Mouse (Mus musculus): ENCODE data around the gene Kcnb1. TPM values are rescaled to one million over a fixed set of nuclear protein-coding genes. Genes with fewer than 3 reads are reported as not detected.

Gene Kcnb1
- polyA plus RNA-seq (2016; fragmentation: Nextera tagmentation; extraction: Ambion mirVana): 1.3 and 1.8 TPM in 2 replicates

DNA sequence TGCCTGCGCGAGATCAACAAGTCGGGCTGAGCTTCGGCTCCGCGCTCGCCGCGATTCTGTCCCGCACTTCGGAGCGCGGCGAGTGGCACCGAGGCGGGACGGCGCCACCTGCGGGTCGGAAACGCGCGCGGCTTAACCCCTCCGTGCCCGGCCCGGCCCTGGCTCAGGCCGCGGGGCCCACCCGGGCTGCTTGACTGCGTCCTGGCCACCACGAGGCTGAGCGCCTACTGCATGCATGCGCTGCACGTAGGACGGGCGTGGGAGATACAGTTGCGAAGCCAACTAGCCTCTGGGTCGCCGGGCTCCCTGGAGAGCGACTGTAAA lies at the start of gene Kcnb1:
TSS of gene Kcnb1 (minus strand) at position 80 of the 324 bp plus-strand sequence.
- WGBS: under 1% methylated on average over 40 of the region's 41 CpGs
- Histone ChIP-seq H3K9me3 (no peaks in the 10 kb centered on the region), H3K36me3 (replicated peaks) (no peaks in the 10 kb centered on the region), H3K27ac (no peak within 1 kb of the TSS), H3K9ac (peak within 1 kb of the TSS; percentile 66), H3K27me3 (peaks cover 60% of the 10 kb centered on the region), H3K4me3 (replicated peaks) (peak within 1 kb of the TSS; percentile 60), H3K4me2 (peak within 1 kb of the TSS; percentile 91), H3K4me1 (peaks cover 30% of the 10 kb centered on the region)
- peak; percentile 82 for ATAC-seq (ENCODE audit: low FRiP score)

DNA sequence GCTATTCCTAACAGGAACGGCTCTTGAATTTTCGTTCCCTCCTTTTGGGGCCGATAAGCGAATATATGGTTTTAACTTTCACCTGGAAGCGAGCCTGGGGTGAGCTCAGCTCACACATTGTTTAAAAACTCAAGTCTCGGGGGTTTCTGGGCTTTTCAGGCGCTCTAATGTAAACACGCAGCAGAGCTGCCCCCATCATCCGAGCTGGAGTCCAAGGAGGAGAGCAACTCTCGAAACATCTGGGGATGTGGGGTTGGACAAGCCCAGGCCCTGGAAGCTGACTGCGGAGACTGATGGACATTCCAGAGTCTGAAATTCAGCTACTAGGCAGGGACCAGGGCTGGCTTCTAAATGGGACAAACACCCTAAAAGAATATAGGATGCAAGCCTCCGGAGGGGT lies 49.3 kb upstream of the Kcnb1 start:
- H3K27me3 ChIP-seq: peaks cover 22% of the 10 kb centered on the region
- no peaks in the 10 kb centered on the region for H3K36me3 ChIP-seq (replicated peaks)
- H3K4me1 ChIP-seq: peaks cover 21% of the 10 kb centered on the region
- H3K27ac ChIP-seq: no peak overlapping the region
- H3K9me3 ChIP-seq: no peaks in the 10 kb centered on the region
- H3K9ac ChIP-seq: no peak overlapping the region
- H3K4me3 ChIP-seq (replicated peaks): peak overlapping the region; percentile 48; the same call in 1 of the 2 replicates
- WGBS: 33% methylated on average over 12 of the region's 12 CpGs
- no peak for ATAC-seq (ENCODE audit: low FRiP score)
- peak overlapping the region; percentile 94 for H3K4me2 ChIP-seq

DNA sequence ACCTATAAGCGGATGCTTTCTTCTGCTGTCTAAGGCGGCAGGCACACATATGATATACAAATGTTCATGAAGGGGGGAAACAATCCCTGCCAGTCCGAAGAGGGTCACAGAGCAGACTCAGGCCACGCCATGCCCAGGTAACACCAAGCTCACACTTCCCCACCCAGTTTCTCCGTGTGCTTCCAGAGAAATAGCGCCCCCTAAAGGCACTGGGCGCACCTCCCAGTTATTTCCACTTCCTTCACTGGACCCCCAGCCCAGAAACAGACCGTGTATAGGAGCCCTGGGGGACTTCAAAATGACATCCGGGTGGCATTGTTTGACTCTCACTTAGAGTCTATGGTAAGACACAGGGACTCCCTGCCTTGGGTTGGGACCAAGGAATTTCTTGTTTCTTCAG lies 47.3 kb upstream of the Kcnb1 start:
- Histone ChIP-seq H3K27me3 (peaks cover 22% of the 10 kb centered on the region), H3K27ac (no peak overlapping the region), H3K4me3 (replicated peaks) (no peak overlapping the region), H3K4me2 (no peak overlapping the region), H3K36me3 (replicated peaks) (no peaks in the 10 kb centered on the region), H3K9me3 (no peaks in the 10 kb centered on the region), H3K9ac (no peak overlapping the region), H3K4me1 (peaks cover 21% of the 10 kb centered on the region)
- ATAC-seq (ENCODE audit: low FRiP score): no peak
- 79% methylated on average over 9 of the region's 9 CpGs for whole genome bisulfite sequencing

DNA sequence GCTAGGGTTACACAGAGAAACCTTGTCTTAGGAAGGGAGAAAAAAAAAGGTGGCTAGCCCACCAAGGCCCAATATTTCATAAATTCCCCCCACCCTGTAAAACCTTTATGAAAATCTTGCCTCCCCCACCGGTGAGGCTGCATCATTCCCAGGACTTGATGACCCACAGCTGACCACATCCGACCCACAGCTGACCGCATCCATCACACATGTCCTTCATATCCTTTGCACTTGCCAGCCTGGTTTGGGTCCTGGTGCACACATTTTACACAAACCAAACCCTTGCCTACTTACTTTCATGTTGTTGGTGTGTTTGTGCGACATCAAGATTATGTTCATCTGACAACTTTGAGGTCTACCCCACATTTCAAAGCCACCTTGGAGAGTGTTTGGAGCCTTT lies 46.2 kb upstream of the Kcnb1 start:
- H3K4me1 ChIP-seq: peaks cover 21% of the 10 kb centered on the region
- 96% methylated on average over 4 of the region's 4 CpGs for WGBS
- ATAC-seq (ENCODE audit: low FRiP score): no peak
- no peak overlapping the region for H3K4me2 ChIP-seq
- H3K9me3 ChIP-seq: no peaks in the 10 kb centered on the region
- H3K36me3 ChIP-seq (replicated peaks): no peaks in the 10 kb centered on the region
- H3K4me3 ChIP-seq (replicated peaks): no peak overlapping the region
- H3K9ac ChIP-seq: no peak overlapping the region
- H3K27ac ChIP-seq: no peak overlapping the region
- H3K27me3 ChIP-seq: peaks cover 22% of the 10 kb centered on the region

DNA sequence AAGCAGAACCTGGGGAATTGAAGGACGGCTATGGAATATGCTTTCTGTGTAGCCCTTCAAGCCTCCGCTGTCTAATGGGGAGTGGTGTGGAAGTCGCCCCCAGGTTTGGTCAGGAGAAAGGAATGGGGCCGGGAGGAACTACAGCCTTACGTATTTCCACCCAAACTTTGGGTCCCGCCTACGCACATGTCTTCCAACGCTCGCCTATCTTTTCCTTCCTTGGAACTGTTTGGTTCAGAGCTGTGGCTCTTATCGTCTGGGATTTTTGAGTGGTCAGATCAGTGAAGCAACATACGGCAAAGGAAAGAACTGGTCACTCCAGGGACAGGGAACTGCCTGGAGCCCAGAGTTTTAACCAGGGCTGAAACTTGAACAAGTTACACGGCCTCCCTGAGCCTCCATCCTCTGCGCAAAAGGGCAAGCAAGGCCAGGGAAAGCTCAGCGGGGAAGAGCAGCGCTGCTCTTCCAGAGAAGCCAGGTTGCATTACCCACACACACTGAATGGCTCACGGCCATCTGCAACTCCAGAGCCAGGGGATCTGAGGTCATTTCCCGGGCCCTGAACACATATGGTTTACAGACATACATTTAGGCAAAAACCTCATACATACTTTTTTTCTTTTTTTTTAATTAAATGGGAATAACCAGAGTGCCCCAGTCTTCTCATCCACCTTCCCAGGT lies 45.5 kb upstream of the Kcnb1 start:
- Histone ChIP-seq H3K36me3 (replicated peaks) (no peaks in the 10 kb centered on the region), H3K4me3 (replicated peaks) (no peak overlapping the region), H3K9me3 (no peaks in the 10 kb centered on the region), H3K27ac (no peak overlapping the region), H3K27me3 (peaks cover 16% of the 10 kb centered on the region), H3K4me2 (no peak overlapping the region), H3K4me1 (peaks cover 20% of the 10 kb centered on the region), H3K9ac (no peak overlapping the region)
- 79% methylated on average over 17 of the region's 17 CpGs for WGBS
- ATAC-seq (ENCODE audit: low FRiP score): no peak

DNA sequence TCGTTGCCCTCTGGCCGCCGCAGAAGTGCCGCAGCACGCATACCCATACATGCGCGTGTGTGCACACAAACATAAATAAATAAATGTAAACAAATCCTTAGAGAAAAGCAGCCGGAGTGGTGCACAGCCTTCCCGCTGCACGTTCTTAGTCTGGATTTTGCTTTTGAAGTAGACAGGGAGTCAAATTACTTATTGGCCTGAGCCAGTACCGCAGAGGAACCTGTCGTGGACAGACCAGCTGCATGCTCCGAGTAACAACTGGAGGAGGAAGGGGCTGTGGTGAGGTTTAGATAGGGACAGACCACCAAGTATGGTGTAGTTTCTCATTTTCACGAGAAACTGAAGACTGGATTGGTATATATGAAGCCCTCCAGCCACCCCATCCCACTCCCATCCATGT lies 43.8 kb upstream of the Kcnb1 start:
- no peak overlapping the region for H3K4me3 ChIP-seq (replicated peaks)
- H3K4me2 ChIP-seq: no peak overlapping the region
- H3K4me1 ChIP-seq: peaks cover 7% of the 10 kb centered on the region
- no peak overlapping the region for H3K27ac ChIP-seq
- H3K9me3 ChIP-seq: no peaks in the 10 kb centered on the region
- ATAC-seq (ENCODE audit: low FRiP score): no peak
- no peaks in the 10 kb centered on the region for H3K36me3 ChIP-seq (replicated peaks)
- no peak overlapping the region for H3K9ac ChIP-seq
- 56% methylated on average over 14 of the region's 14 CpGs for WGBS
- H3K27me3 ChIP-seq: peaks cover 5% of the 10 kb centered on the region

DNA sequence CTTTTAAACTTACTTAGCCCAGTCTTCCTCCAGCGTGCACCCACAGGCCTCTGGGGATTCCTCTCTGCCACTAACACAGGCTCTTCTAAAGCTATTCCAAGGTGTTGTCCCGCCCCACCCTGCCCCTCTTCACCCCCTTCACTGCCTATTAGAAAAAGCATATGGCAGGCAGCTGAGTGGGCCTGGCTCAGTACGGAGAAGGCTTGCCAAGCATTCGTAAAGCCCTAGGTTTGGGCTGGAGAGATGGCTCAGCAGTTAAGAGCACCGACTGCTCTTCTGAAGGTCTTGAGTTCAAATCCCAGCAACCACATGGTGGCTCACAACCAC lies 43.0 kb upstream of the Kcnb1 start:
- WGBS: 79% methylated on average over 5 of the region's 5 CpGs
- Histone ChIP-seq H3K27me3 (no peaks in the 10 kb centered on the region), H3K4me2 (no peak overlapping the region), H3K4me1 (peaks cover 7% of the 10 kb centered on the region), H3K4me3 (replicated peaks) (no peak overlapping the region), H3K9me3 (no peaks in the 10 kb centered on the region), H3K27ac (no peak overlapping the region), H3K36me3 (replicated peaks) (no peaks in the 10 kb centered on the region), H3K9ac (no peak overlapping the region)
- no peak for ATAC-seq (ENCODE audit: low FRiP score)

DNA sequence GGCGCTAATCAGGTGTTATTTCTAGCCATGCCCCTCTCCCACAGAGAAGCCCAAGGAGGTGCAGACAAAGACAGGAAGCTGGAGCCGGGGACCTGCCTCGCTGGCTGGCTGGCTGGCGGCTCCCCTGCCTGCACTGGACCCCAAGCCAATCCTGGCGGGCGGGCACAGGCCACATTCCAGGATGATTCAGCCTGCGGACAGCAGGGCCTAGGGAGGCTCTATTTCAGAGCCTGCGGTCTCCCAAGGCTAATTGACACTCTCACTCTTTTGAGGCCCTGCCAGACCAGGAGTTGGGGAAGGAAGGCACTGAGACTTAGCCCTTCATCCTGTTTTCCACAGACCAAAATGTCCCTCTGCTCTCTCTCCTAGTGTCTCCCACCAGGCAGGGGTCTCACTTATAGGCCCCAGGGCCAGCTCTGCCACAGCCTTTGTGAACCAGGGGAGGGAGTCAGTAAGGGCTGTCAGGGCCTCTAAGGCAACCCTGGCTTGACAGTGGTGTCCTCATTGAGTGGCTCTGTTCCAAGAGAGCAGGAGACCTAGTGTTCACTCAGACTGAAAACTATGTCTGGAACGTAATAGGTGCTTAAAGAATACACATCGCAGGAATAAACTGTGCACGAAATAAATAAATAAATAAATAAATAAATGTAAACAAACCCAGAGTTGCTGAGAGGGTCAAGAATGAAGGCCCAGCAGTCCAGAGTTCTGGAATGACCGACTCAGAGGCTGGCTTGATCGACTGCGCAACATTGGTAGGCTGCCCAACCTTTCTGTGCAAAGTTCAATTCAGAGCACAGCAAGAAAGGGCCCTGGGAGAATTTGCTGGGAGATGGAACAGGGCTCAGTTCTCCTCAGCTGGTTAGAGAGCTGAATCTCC lies 42.4 kb upstream of the Kcnb1 start:
- no peak for ATAC-seq (ENCODE audit: low FRiP score)
- H3K27ac ChIP-seq: no peak overlapping the region
- H3K4me2 ChIP-seq: no peak overlapping the region
- no peak overlapping the region for H3K9ac ChIP-seq
- H3K9me3 ChIP-seq: no peaks in the 10 kb centered on the region
- H3K36me3 ChIP-seq (replicated peaks): no peaks in the 10 kb centered on the region
- H3K4me1 ChIP-seq: peaks cover 7% of the 10 kb centered on the region
- no peak overlapping the region for H3K4me3 ChIP-seq (replicated peaks)
- H3K27me3 ChIP-seq: no peaks in the 10 kb centered on the region
- 51% methylated on average over 14 of the region's 14 CpGs for WGBS

DNA sequence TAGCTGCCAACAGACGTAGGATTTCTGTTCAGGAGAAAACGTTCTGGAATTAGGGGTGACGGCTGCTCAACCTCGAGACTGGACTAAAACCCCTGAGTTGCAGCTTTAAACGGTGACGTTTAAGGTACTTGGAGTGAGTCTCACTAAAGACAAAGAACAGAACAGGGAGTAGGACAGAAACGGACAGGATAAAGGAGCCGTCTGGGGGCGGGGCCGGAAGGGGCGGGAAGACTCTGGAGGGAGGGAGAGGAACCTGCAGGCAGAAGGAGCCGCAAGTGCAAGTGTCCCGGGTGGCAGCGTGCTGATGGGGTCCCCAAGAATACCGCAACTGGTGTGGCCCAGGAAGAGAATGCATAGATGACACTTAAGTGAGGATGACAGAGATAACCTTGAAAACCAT lies 40.6 kb upstream of the Kcnb1 start:
- H3K9me3 ChIP-seq: no peaks in the 10 kb centered on the region
- 0 out of 2 replicates have a peak overlapping the region, but pooled peaks have one; percentile 8 for H3K4me3 ChIP-seq (replicated peaks)
- peak overlapping the region; percentile 12; the same call in 1 of the 2 replicates for H3K9ac ChIP-seq
- H3K4me2 ChIP-seq: peak overlapping the region; percentile 39
- no peaks in the 10 kb centered on the region for H3K27me3 ChIP-seq
- 8% methylated on average over 15 of the region's 15 CpGs for WGBS
- no peaks in the 10 kb centered on the region for H3K36me3 ChIP-seq (replicated peaks)
- no peak overlapping the region; the same call in 1 of the 2 replicates for H3K27ac ChIP-seq
- peak; percentile 57; the same call in 1 of the 2 replicates for ATAC-seq (ENCODE audit: low FRiP score)
- H3K4me1 ChIP-seq: peaks cover 7% of the 10 kb centered on the region

DNA sequence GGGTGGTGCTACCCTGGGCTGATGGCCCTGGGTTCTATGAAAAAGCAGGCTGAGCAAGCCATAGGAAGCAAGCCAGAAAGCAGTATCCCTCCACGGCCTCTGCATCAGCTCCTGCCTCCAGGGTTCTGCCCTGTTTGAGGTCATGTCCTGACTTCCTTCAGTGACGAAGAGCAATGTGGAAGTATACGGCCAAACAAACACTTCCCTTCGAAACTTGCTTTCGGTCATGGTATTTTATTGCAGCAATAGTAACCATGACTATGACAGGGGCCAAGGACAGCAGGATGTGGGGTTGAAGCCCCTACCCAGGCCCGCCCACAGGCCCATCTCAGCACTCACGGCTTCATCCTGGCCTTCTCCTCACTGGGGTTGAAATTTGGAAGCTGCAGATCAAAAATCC lies 35.0 kb upstream of the Kcnb1 start:
- 82% methylated on average over 7 of the region's 7 CpGs for WGBS
- ATAC-seq (ENCODE audit: low FRiP score): no peak
- Histone ChIP-seq H3K27ac (no peak overlapping the region), H3K36me3 (replicated peaks) (no peaks in the 10 kb centered on the region), H3K4me1 (no peaks in the 10 kb centered on the region), H3K4me2 (no peak overlapping the region), H3K9ac (no peak overlapping the region), H3K4me3 (replicated peaks) (no peak overlapping the region), H3K9me3 (no peaks in the 10 kb centered on the region), H3K27me3 (no peaks in the 10 kb centered on the region)

DNA sequence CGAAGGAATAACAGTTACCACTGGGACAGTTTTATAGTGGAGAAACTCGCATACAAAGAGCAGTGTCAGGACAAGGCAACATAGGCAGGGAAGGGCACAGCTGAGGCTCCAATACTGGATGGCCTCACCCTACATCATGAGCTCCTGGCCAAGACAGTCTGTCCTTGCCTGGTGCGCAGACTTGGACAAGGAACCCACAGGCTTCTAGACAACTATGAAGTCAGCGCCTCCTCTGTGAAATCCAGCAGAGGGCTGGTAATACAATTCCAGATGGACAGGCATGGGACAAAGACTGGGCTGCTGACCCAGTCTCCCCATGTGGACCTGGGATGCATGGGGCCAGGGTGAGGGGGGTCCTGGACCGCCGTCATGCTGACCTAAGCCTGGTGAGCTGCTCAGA lies 34.2 kb upstream of the Kcnb1 start:
- Histone ChIP-seq H3K4me1 (no peaks in the 10 kb centered on the region), H3K9ac (no peak overlapping the region), H3K9me3 (no peaks in the 10 kb centered on the region), H3K4me2 (no peak overlapping the region), H3K36me3 (replicated peaks) (no peaks in the 10 kb centered on the region), H3K27ac (no peak overlapping the region), H3K4me3 (replicated peaks) (no peak overlapping the region), H3K27me3 (no peaks in the 10 kb centered on the region)
- 94% methylated on average over 6 of the region's 6 CpGs for WGBS
- ATAC-seq (ENCODE audit: low FRiP score): no peak

DNA sequence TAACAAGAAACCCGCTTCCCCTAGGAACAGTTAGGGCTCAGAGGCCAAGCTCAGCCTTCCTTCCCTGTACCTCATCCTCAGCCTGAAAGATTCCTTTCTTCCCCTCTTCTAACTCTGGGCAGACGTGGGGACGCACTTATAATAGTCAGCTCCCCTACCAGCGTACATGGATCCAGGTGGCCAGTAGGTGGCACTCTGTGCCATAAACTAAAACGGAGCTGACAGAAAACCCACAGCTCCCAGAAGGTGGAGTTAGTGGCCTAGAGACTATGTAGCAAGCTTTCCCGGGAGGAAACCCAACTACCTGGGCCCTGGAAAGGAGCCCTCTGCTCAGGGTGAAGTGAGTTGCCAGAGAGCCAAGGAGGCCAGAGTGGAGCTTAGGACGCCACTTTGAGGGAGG lies 32.2 kb upstream of the Kcnb1 start:
- H3K27me3 ChIP-seq: no peaks in the 10 kb centered on the region
- H3K4me1 ChIP-seq: no peaks in the 10 kb centered on the region
- peak; percentile 39; the same call in 1 of the 2 replicates for ATAC-seq (ENCODE audit: low FRiP score)
- no peaks in the 10 kb centered on the region for H3K36me3 ChIP-seq (replicated peaks)
- H3K9ac ChIP-seq: no peak overlapping the region
- no peak overlapping the region for H3K4me2 ChIP-seq
- no peak overlapping the region for H3K27ac ChIP-seq
- no peak overlapping the region for H3K4me3 ChIP-seq (replicated peaks)
- H3K9me3 ChIP-seq: no peaks in the 10 kb centered on the region
- 21% methylated on average over 7 of the region's 7 CpGs for WGBS

Measured in forebrain, embryonic 12.5 days (tissue).